Mouse (Mus musculus): ENCODE measurements around the gene Gstp3. TPM values are rescaled to one million over a fixed set of nuclear protein-coding genes. Genes with fewer than 3 reads are reported as not detected.

The Gstp3 gene
- polyA plus RNA-seq (2012; rRNA removed) = 0.72 and 2.3 TPM in 2 replicates

DNA sequence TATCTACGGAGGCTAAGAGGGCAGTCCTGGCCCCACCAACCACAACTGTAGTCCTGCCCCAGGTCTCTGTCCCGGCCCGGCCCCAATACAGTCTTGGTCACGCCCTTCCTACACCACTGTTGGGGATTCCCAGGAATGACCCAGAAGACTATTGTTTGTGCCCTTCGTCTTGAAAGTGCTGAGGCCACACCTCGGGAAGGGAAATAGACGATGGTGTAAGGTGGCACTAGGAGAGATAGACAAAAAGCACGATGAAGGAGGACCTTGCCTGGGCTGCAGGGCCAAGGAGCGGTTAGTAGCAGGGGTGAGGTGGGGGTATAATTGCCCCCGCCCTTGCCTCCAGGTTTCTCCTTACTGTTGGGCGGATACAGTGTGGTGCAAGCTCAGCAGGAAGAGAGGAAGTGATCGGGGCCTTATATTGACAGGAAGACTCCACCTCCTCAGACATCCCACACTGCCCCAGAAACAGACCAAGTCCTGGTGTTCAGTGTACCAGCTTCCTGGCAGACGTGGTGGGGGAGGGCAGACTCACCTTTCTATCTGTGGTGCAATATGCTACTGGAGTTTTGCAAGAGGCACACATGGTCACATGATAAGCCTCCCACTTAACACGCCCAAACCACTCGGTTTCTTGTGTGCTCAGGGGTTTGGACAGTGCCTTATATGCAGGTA lies at the start of gene Gstp3:
Gene Gstp3, minus strand, starts transcription at position 501 of the 672 bp plus-strand sequence.
- DNase-seq = no peak
- Histone ChIP-seq H3K36me3 (ENCODE audit: control insufficient read depth, insufficient read depth, low read length) (no peaks in the 10 kb centered on the region), H3K27ac (ENCODE audit: insufficient read depth, low read depth, low read length) (no peak within 1 kb of the TSS), H3K4me1 (ENCODE audit: control insufficient read depth, insufficient read depth, low read length) (peaks cover 12% of the 10 kb centered on the region; the same call in 1 of the 2 replicates), H3K27me3 (replicated peaks; ENCODE audit: control insufficient read depth, insufficient read depth, low read length) (no peaks in the 10 kb centered on the region), H3K4me3 (ENCODE audit: insufficient read depth, low read depth, low read length) (no peak within 1 kb of the TSS)
- 72% methylated on average over 15 of the region's 15 CpGs for WGBS
- TF ChIP-seq POLR2A (IDR thresholded peaks at IDR 0.05; ENCODE audit: low read depth, low read length) = no peak
- no peak for TF ChIP-seq CTCF (conservative IDR thresholded peaks at IDR 0.05; ENCODE audit: insufficient read depth, insufficient read length, low read depth, low read length)

DNA sequence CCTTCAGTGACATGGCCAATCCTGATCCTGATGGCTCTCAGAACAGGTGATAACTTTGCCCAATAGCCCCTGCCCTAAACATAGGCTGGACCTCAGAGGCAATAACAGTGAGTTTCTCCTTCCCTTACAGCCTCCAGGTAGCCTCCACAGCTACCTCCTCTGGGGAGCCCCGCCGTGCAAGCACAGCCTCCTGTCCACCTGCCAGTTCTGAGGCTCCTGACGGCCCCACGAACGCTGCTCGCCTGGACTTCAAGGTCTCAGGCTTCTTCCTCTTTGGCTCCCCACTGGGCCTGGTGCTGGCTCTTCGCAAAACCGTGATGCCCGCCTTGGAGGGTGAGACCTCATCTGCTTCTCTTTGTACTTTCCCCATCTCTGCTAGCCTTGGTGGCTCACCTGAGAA lies 49.2 kb upstream of the Gstp3 start:
- Histone ChIP-seq H3K4me1 (ENCODE audit: control insufficient read depth, insufficient read depth, low read length) (peaks cover 11% of the 10 kb centered on the region), H3K27ac (ENCODE audit: insufficient read depth, low read depth, low read length) (no peak overlapping the region), H3K36me3 (ENCODE audit: control insufficient read depth, insufficient read depth, low read length) (no peaks in the 10 kb centered on the region), H3K4me3 (ENCODE audit: insufficient read depth, low read depth, low read length) (no peak overlapping the region), H3K27me3 (replicated peaks; ENCODE audit: control insufficient read depth, insufficient read depth, low read length) (no peaks in the 10 kb centered on the region)
- TF ChIP-seq CTCF (conservative IDR thresholded peaks at IDR 0.05; ENCODE audit: insufficient read depth, insufficient read length, low read depth, low read length) (no peak), POLR2A (IDR thresholded peaks at IDR 0.05; ENCODE audit: low read depth, low read length) (no peak)
- 91% methylated on average over 9 of the region's 9 CpGs for WGBS
- DNase-seq = no peak

DNA sequence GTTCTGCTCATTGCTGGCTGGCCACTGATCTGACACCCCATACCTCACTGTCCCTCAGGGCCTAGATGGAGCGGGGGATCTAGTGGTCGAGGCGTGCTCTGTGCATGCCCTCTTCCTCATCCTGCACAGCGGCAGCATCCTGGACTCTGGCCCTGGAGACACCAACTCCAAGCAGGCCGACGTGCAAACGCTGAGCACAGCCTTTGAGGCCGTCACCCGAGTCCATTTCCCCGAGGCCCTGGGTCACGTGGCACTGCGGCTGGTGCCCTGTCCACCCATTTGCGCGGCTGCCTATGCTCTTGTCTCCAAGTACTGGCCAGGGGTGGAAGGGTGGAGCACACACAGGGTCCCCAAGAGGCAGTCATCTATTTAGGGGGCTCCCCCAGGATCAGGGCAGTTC lies 47.3 kb upstream of the Gstp3 start:
- TF ChIP-seq POLR2A (IDR thresholded peaks at IDR 0.05; ENCODE audit: low read depth, low read length) (no peak), CTCF (conservative IDR thresholded peaks at IDR 0.05; ENCODE audit: insufficient read depth, insufficient read length, low read depth, low read length) (no peak)
- H3K4me3 ChIP-seq (ENCODE audit: insufficient read depth, low read depth, low read length) = no peak overlapping the region
- 74% methylated on average over 14 of the region's 14 CpGs for WGBS
- H3K4me1 ChIP-seq (ENCODE audit: control insufficient read depth, insufficient read depth, low read length) = no peaks in the 10 kb centered on the region
- no peak overlapping the region for H3K27ac ChIP-seq (ENCODE audit: insufficient read depth, low read depth, low read length)
- peak; percentile 52 for DNase-seq
- no peaks in the 10 kb centered on the region for H3K36me3 ChIP-seq (ENCODE audit: control insufficient read depth, insufficient read depth, low read length)
- H3K27me3 ChIP-seq (replicated peaks; ENCODE audit: control insufficient read depth, insufficient read depth, low read length) = no peaks in the 10 kb centered on the region

DNA sequence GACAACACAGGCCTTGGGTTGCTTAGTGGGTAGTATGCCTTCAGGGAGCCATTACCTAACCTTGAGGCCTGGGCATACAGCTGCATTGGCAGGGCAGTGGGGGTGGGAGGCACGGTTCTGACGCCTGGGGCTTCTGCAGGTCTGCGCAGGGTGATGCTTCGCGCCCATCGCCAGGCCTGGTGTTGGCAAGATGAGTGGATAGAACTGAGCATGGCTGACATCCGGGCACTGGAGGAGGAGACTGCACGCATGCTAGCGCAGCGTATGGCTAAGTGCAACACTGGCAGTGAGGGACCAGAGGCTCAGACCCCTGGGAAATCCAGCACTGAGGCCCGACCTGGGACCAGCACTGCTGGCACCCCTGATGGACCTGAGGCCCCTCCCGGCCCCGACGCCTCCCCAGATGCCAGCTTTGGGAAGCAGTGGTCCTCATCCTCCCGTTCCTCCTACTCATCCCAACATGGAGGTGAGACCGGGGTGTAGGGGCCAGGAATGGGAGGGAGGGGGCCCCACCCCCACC lies 45.4 kb upstream of the Gstp3 start:
- DNase-seq = no peak

DNA sequence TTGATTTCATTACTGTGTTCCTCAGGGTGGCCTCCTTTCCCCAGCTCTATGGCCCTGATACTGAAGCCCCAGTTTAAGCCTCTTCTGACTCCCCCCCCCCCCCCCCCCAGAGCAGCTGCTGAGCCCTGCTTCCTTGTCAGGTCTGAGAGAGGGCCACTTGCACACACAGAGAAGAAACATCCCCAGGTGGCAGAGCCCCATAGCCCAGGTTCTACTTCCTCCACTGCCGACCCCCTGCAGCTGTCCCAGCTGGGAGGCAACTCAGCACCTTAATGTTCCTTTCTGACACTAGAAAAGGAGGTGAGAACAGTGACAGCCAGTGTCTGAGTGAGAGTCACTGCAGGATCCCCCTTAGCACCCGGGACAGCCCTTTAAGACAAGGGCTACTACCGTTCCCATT lies 44.4 kb upstream of the Gstp3 start:
- DNase-seq = no peak
- 86% methylated on average over 3 of the region's 3 CpGs for WGBS
- H3K27ac ChIP-seq (ENCODE audit: insufficient read depth, low read depth, low read length) = no peak overlapping the region
- no peak for TF ChIP-seq POLR2A (IDR thresholded peaks at IDR 0.05; ENCODE audit: low read depth, low read length)
- no peak for TF ChIP-seq CTCF (conservative IDR thresholded peaks at IDR 0.05; ENCODE audit: insufficient read depth, insufficient read length, low read depth, low read length)
- no peaks in the 10 kb centered on the region for H3K27me3 ChIP-seq (replicated peaks; ENCODE audit: control insufficient read depth, insufficient read depth, low read length)
- H3K4me3 ChIP-seq (ENCODE audit: insufficient read depth, low read depth, low read length) = no peak overlapping the region
- peaks cover 1% of the 10 kb centered on the region; the same call in 1 of the 2 replicates for H3K4me1 ChIP-seq (ENCODE audit: control insufficient read depth, insufficient read depth, low read length)
- no peaks in the 10 kb centered on the region for H3K36me3 ChIP-seq (ENCODE audit: control insufficient read depth, insufficient read depth, low read length)

More for the DNA sequence above, 45.4 kb upstream of the Gstp3 start:
- Histone ChIP-seq H3K4me1 (ENCODE audit: control insufficient read depth, insufficient read depth, low read length) (no peaks in the 10 kb centered on the region), H3K27me3 (replicated peaks; ENCODE audit: control insufficient read depth, insufficient read depth, low read length) (no peaks in the 10 kb centered on the region), H3K27ac (ENCODE audit: insufficient read depth, low read depth, low read length) (no peak overlapping the region), H3K4me3 (ENCODE audit: insufficient read depth, low read depth, low read length) (no peak overlapping the region), H3K36me3 (ENCODE audit: control insufficient read depth, insufficient read depth, low read length) (no peaks in the 10 kb centered on the region)
- 85% methylated on average over 16 of the region's 16 CpGs for WGBS
- TF ChIP-seq CTCF (conservative IDR thresholded peaks at IDR 0.05; ENCODE audit: insufficient read depth, insufficient read length, low read depth, low read length) = no peak
- TF ChIP-seq POLR2A (IDR thresholded peaks at IDR 0.05; ENCODE audit: low read depth, low read length) = no peak

DNA sequence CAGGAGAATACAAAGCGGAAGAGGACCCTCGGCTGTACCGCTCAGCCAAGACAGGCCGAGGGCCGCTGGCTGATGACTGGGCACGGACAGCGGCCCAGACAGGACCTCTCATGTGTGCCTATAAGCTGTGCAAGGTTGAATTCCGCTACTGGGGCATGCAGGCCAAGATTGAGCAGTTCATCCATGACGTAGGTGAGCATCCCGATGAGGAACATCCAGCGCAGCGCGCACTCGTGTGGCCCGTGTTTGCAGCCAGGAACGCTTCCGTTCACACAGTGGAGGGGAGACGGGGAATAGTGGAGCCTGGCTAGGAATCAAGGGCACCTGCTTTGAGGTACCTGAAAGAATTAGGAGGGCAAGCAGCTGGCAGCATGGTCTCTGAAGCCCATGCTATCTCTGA lies 43.9 kb upstream of the Gstp3 start:
- Histone ChIP-seq H3K27ac (ENCODE audit: insufficient read depth, low read depth, low read length) (no peak overlapping the region), H3K27me3 (replicated peaks; ENCODE audit: control insufficient read depth, insufficient read depth, low read length) (no peaks in the 10 kb centered on the region), H3K4me1 (ENCODE audit: control insufficient read depth, insufficient read depth, low read length) (peaks cover 6% of the 10 kb centered on the region; the same call in 1 of the 2 replicates), H3K36me3 (ENCODE audit: control insufficient read depth, insufficient read depth, low read length) (no peaks in the 10 kb centered on the region), H3K4me3 (ENCODE audit: insufficient read depth, low read depth, low read length) (no peak overlapping the region)
- DNase-seq = no peak
- TF ChIP-seq POLR2A (IDR thresholded peaks at IDR 0.05; ENCODE audit: low read depth, low read length) (no peak), CTCF (conservative IDR thresholded peaks at IDR 0.05; ENCODE audit: insufficient read depth, insufficient read length, low read depth, low read length) (no peak)
- 93% methylated on average over 18 of the region's 18 CpGs for WGBS

DNA sequence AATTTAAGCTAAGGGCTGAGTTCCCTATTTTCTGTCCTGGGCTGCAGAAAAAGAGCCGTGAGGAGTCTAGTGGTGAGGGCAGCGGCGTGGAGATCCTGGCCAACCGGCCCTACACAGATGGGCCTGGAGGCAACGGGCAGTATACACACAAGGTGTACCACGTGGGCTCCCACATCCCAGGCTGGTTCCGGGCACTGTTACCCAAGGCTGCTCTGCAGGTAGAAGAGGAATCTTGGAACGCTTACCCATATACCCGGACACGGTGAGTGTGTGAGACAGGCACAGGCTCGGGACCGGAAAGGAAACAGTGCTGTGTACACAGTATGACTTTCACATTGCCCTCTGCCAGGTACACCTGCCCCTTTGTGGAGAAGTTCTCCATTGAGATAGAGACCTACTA lies 43.3 kb upstream of the Gstp3 start:
- WGBS = 95% methylated on average over 12 of the region's 12 CpGs
- no peak overlapping the region for H3K4me3 ChIP-seq (ENCODE audit: insufficient read depth, low read depth, low read length)
- no peaks in the 10 kb centered on the region for H3K36me3 ChIP-seq (ENCODE audit: control insufficient read depth, insufficient read depth, low read length)
- DNase-seq = no peak
- H3K27ac ChIP-seq (ENCODE audit: insufficient read depth, low read depth, low read length) = no peak overlapping the region
- no peaks in the 10 kb centered on the region for H3K27me3 ChIP-seq (replicated peaks; ENCODE audit: control insufficient read depth, insufficient read depth, low read length)
- TF ChIP-seq CTCF (conservative IDR thresholded peaks at IDR 0.05; ENCODE audit: insufficient read depth, insufficient read length, low read depth, low read length) (no peak), POLR2A (IDR thresholded peaks at IDR 0.05; ENCODE audit: low read depth, low read length) (no peak)
- H3K4me1 ChIP-seq (ENCODE audit: control insufficient read depth, insufficient read depth, low read length) = peaks cover 7% of the 10 kb centered on the region; the same call in 1 of the 2 replicates

All from kidney, adult 2 months (tissue).